Mouse (Mus musculus): Measurements from ENCODE around the gene Bcl6b.

DNA sequence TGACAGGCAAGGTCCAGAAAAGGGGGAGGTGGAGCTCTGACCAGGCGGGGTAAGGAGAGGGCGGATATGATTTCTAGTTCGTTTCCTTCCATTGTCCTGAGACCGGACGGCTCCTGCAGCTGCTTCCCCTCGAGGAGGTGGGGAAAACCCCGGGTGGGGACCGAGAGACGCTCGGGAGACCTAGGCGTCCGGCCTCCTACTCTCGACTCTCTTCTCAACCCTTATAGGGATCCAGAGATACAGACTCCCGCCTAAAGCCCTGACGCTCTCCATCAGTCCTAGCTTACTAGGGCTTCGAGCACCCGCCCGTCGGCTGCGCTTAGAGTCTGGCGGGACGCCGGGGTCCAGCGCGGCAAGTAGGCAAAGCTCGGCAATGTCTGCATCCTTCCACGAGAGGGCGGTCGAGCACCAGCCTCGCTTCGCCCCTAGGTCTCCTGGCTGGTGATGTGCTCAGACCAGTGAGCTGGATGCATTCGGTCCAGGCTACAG is 685 bp upstream of the Bcl6b start:
- no peak for TF ChIP-seq GATA1 (IDR thresholded peaks at IDR 0.05; ENCODE audit: borderline replicate concordance, low read length)
- no peak for TF ChIP-seq FLI1 (IDR thresholded peaks at IDR 0.05; ENCODE audit: low read length)
